Mouse (Mus musculus) liver, adult 2 months (tissue): ENCODE measurements around the gene Tchp.

Source experiments
- CTCF ChIP-seq: fragments of 200-500 bp; IDR thresholded peaks from 2 replicates; pipeline ENCODE4 v1.5.1; 2011; ENCODE audit warnings: low read depth, low read length, control low read depth
- POLR2A ChIP-seq: fragments of 200-500 bp; IDR thresholded peaks from 2 replicates; pipeline ENCODE4 v1.6.1; 2011; ENCODE audit warnings: low read length, control low read depth; ENCODE audit not compliant: insufficient read depth; ENCODE audit errors: extremely low read depth

DNA sequence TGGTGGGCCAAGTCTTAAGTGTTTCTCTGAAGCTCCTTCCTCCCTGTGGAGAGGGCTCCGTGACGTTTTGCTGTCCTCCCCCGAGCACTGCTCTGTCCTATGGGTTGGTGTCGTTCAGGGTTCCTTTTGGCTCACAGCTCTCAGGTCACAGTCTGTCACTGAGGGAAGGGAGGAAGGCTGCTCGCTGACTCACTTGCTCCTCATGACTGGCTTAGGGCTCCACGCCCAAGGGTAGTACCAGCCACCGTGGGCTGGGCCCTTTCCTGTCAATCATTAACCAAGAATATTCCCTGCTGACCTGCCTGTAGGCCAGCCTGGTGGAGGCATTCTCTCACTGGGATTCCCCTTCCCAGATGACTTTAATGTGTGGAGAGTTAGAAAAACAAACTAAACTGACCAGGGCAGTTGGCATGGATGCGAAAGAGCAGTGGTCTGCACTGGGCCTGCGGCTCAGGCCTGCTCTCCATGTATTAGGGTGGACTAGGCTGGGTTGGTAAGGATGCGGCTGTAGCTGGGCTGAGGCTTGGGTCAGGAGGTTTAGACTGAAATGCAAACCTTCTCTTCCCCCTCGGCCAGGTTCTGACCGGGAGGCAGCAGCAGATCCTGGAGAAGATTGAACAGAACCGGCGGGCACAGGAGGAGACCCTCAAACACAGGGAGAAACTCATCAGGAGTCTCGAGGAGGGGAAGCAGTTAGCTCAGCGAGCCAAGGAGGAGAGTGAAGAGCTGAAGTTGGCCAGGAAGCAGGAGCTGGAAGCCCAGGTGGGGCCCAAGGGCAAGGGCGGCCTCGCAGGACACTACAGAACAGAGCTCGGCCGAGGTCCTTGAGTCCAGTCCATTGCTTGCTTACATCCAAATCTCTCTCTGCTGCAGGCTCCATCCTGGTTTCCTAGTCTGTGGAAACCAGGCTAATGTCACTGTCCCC is 11.7 kb downstream of the Tchp start:
- TF ChIP-seq CTCF (no peak), POLR2A (no peak)
